Mouse (Mus musculus) thymus, postnatal 25 days (tissue): ENCODE data around the gene Ift172.
"Not testable (repeated sequence)": the region's sequence is repeated elsewhere in the genome, so short reads cannot be mapped to it uniquely, and the experiment has no call there.

Experiments used
- DNase-seq: peaks from one replicate; pipeline ENCODE4 v3.0.0; 2022

Ift172 gene

DNA sequence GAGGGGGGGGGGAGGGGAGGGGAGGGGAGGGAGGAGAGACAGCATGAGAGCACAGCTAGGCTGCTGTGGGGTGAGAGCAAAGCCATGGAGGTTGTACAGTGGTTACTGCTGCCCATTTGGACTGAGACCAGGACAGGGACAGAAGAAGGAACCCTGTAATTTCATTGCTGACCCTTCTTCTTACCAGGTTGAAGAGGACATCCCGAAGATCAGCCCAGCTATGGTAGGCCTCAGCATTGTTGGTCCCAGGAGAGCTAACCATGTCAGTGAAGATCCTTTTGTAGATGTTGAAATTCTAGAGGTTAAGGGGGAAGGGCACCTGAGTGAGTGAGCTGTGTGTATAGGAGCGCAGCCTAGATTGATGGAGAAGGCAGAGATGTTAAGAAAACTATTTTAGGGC, 35.5 kb downstream of the Ift172 start:
- DNase-seq, result no peak

DNA sequence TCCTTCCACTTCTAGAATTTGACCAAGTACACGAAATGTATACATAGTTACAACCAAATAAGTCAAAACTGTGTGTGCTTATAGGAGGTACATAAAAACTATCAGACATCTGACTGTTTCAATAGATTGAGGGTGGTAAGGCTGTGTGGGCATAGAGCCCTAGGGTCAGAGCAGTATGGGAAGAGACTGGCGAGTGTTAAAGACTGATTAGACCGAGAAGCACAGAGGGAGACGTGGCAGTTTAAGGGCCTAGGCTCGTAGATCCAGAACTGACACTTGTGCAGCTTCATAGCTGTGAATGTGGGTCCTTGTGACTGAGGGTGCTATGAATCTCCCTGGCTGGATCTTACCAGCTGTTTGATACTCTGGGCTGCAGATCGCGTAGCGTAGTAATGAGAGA, 36.0 kb downstream of the Ift172 start:
- no peak for DNase-seq

DNA sequence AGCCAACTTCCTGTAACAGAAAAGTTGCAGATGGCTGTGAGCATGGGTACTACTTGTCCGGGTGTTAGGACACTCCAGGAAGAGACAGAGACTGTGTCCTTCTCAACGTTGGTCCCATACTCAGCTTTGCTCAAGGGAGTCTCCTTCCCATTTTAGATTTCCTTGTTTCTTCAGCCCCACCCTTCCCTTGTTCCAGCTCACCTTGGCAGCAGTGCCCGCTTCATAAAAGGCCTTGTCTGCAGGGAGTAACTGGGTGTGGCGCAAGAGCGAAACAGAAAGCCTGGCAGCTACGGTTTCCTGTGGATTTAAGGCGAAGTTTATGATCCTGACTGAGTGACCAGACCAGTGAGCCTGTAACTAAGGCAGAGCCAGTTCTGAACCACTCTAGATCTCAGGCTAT, 36.5 kb downstream of the Ift172 start:
- no peak for DNase-seq

DNA sequence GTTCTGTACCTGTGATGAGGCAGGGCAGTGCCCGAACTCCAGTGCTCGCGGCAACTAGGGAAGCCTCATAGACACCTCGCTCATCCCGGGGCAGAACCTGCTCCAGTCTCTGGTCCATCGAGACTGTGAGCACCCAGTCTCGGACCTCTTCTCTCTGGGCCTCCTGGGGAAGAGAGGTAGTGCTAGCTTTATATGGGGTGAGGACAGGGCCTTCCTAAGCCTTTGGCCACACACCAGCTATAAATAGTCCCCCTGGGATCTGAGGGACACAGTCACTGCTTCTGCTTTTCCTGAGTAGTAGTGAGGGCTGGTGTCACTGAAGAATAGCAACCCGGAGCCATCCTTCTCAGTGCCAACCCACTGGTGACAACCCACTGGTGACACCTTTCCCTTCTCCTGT, 37.1 kb downstream of the Ift172 start:
- DNase-seq, result no peak

DNA sequence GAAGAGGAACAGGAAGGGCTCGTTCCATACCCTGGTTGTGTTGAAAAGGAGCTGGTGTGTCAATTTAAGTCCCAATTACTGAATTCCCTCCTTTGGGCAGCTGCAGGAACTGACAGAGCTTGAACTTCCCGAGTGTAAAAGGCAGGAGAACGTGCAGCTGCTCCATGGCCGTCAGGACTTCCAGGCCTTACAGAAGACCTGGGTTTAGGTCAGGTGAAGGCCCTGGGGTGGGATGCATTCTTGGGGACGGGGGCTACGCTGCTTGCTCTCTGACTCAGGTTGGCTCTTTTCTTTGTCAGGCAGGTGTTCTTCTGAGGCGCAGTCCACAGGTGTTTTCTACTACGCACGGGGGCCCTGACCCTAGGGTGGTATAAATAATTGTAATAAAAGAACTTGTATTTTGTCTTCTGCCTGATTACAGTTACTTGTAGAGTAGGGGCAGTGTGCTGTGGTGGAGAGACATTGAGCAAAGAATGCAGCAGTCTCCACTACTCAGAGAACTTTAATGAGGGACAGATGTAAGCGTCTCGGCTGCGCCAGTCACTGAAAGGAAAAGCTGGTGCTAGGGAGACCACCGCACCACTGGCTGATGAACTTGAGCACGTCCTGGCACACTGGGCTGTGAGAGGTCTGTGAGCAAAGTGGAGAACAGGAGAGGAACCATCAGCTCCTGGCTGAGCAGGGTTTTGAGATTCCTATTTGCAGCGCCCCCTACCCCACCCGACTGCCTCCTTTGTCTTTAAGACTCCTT, 37.9 kb downstream of the Ift172 start:
- DNase-seq, result no peak

DNA sequence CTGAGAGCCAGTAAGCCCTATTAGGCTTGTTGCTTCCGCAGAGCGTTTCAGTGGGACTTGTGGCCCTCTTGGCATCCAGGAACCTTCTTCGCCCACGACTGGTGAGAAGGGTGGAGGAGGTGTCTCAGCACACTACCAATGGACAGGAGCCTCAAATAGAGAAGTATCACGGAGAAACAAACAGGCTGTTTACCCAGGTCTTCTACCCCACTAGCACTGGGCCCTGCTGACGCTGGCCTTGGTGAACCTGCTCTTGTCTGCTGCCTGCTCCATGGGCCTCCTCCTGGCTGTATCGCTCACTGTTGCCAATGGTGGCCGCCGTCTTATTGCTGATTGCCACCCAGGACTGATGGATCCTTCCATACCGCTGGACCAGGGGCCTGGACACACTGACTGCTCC, 38.8 kb downstream of the Ift172 start:
- DNase-seq, result no peak

DNA sequence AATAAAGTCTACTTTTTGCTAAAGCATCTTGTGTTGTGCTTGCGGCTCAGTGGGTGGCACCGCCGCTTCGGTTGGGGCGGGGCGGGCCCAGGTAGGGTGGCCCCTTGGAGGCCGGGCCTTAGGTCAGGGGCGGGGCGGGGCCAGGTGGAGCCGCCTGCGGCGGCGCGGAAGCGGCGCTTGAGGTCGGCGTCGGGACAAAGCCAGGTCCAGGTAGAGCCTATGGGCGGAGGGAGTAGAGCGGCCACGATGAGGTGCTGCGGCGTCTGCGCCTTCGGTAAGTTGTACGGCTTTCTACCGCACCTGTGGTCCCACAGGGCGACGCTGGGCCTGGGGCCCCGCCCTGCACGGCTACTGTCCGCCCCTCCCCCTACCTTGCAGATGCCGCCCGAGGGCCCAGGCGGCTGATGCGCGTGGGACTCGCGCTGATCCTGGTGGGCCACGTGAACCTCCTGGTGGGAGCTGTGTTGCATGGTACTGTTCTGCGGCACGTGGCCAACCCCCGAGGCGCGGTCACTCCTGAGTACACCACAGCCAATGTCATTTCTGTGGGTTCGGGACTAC, 39.3 kb downstream of the Ift172 start, which contains the start of gene Krtcap3:
Gene Krtcap3, plus strand, starts transcription at position 151 of the 561 bp plus-strand sequence.
- DNase-seq, result peak; percentile 24

DNA sequence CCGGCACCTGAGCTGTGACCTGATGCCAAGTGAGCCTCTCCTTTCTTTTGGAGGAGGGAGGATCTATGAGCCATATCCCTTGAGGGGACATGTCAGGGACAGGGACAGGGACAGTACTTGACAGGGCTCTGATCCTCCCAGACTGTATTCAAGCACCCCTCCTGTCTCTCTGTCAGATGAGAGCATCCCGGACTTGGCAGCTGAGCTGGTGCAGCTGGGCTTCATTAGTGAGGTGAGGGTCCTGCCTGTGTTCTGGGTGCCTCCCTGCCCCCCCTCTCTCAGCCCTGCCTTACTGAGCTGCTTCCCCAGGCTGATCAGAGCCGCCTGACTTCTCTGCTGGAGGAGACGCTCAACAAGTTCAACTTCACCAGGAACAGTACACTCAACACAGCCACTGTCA, 40.2 kb downstream of the Ift172 start:
- no peak for DNase-seq

DNA sequence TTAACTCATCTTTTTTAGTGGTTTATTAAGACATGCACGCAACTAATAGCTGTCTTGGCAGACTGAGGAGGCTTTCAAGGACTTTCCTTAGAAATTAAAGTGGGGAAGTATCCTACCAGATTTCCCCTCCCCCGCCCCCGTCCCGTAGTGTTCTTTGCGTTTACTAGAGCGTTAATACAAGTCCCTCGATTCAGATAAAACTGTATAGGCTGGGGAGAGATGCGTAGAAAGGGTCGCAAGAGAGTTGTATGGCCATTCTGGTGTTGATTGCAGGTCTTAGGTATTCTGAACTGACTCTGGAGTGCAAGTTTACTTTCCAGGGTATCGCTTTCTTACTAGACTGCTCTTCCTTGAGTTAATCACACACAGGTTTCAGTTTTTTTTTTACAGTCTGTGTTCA, 48.7 kb downstream of the Ift172 start:
- DNase-seq, result no peak

DNA sequence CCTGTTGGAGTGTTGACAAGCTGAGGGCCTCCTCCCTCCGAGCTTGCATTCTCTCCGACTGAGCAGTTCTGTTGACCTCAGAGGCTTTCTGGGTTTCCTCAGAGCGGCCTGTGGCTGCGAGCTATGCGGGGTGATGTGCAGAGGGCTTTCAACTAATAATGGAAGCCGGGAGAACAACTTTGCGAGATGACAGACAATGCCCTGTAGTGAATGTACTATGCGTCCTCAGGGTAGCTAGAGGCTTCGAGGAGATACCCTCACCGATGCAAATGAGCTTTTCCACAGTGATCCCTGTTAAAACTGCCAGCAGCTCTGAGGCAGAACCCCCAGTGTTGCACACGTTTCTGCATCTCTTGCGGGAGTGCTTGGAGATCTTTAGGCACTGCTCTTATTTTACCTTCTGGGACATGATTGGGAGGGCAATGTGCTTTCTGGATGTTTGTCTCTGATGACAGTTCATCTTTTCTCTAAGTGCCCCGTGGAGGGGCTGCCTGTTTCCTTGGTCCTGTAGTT, 49.3 kb downstream of the Ift172 start:
- DNase-seq, result no peak

DNA sequence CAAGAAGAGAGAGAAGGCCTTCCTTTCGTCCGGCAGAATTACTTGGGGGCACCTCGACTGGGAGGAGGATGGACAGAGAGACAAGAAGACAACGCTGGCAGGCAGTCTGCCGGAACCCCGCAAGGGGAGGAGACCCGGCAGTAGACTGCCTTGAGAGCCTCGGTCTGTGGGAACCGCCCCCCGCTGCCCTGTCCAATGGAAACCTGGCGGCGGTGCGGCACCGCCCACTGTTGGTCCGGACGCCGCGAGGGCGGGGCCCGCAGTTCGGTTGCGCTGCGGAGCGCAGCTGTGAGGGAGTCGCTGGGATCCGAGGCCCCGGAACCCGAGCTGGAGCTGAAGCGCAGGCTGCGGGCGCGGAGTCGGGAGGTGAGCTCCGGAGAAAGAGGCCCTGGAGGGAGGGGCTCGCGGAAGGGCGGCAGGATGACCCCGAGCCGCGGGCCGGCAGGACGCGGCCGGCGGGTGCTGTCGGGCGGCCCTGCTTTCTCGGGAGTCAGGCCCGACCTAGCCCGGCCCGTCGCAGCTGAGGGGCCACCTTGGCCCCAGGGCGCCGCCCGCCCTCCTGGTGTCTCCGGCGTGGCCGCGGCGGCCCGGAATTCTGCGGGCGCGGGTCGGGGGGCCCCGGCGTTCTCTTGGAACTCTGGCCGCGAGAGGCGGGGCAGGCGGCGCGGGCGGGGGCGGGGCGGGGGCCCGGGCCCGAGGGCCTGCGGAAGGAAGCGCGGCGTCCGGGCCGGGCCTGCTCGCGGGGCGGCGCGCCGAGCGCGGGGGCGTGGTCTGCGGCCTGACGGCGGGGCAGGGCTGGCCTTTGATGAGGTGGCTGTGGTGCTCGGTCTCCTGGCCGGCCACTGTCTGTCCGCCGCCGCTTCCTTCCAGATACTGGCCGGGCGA, 50.0 kb downstream of the Ift172 start, which contains the start of the genes Nrbp1 and Gm9970:
Gene Nrbp1, plus strand, starts transcription at position 228 of the 885 bp plus-strand sequence.
Gene Gm9970, minus strand, starts transcription at position 596 of the 885 bp plus-strand sequence.
- DNase-seq, result peak; percentile 96

DNA sequence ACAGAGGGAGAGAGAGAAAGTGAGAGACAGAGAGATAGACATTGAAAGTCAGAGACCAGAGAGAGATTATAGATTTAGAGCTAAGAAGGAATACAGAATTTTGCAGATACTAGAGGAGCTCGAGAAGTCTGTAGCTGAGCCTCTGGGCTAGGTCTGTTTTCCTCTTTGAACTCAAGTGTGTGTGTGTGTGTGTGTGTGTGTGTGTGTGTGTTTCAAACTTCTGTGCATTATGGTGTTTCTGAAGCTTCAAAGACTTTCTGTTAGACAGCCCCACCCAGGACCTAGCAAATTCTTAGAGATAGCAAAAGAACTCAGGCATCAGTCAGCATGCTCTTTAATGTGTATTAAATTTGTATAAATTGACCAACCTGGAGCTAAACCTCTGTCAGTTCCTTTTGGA, 64.3 kb downstream of the Ift172 start:
- no peak for DNase-seq

DNA sequence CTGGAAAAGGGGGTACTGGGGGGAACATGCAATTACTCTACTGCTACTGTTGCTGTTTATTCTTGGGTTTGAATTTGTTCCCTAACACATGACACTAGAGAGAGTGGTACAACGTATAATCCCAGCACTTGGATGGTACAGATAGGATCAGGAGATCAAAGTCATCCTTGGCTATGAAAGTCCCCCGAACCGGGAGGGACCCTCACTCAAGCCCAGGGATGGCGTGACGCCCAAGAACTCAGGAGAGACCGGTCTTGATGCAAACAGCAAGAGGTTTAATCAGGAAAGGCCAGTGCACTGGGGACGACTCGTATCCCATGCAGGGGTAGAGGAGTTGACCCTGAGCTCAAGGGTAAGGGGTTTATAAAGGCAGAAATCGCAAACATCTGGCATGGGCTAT, 68.2 kb downstream of the Ift172 start:
- DNase-seq, result no peak

DNA sequence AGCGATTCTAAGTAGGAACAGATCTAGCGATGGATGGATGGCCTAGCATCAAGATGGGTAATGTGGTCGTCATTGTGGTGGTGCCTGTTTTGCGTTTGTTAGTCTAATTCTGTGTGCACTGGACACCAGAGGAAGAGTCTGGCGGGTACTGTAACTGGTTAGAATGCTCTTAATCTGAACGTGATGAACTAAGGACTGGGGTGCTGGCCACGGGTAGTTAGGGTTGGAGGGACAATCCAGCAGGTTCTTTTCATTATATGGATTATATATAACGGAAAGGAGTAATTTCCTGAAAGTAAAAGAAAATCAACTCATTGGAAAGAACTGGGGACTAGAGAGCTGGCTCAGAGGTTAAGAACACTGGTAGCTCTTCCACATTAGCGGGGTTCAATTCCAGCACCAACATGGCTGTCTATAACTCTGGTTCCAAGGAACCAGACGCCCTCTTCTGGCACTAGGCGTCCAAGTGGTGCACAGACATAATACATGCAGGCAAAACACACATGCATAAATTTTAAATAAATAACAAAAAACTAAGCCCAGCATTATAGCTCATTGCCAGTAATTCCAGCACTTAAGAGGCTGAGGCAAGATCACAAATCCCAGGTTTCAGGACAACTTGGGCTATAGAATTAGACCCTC, 69.5 kb downstream of the Ift172 start:
- DNase-seq, result peak; percentile 47

DNA sequence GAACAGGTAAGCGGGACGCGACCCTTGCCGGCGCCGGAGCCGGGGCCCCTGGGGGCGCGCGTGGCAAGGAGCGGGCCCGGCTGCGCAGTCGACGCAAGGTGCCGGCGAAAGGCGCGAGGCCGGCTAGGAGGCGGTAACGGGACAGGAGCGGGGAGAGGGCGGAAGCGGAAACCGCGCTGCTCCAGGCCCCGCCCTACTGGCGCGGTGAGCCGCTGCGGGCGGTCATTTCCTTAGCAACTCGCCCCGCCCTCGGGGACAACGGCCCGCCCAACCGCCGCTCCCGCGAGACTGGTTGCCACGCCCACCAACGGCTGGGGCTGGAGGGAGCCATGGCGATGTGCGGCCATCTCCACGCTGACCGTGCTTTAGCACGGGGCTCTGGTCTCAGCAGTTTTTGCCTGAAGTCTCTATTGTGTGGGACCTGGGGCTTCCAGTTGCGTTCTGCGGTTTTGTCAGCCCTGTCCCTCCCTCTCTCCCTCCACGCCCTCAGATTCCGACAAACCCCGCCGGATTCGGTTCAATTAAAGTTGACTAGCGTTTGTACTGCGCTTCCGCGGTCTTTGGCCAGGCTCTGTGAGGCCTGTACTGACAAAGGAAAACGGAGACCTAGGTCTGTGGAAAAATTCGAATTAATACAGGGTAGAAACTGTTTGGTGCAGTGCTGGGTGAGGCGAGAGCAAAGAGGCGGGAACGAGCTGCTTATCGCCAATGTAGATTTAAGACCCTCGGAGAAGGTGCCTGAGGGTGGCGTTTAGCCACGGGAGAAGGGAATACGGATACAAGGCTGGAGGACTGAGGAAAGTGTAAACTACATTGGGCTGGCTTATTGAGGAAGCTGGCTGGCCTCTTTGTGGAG, 70.2 kb downstream of the Ift172 start, which contains the start of gene Ppm1g:
Gene Ppm1g, minus strand, starts transcription at position 240 of the 856 bp plus-strand sequence.
- peak; percentile 98 for DNase-seq

DNA sequence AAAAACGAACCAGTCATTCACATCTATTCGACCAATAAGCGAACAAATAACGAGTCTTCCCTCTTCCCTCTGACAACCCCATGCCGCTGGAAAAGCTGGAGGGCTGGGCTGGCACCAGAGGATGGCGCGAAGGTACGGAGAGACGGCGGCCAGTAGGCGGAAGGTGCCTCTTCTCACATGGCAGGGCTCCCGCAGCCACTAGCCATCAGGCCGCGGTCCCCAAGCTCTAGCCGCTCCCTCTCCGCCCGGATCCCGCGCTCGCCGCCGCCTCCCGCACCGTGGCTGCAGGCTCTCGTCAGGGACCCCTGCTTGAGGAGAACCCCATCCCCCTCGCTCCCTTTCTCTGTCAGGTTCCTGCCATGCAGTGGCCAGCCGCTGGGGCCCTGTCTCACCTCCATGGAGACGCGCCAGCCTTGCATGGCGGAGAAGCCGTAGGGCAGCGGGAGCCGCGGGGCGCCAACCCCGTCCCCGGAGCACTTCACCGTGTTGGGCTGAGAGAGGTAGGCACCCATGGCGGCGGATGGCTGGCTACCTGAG, 70.9 kb downstream of the Ift172 start:
- no peak for DNase-seq

DNA sequence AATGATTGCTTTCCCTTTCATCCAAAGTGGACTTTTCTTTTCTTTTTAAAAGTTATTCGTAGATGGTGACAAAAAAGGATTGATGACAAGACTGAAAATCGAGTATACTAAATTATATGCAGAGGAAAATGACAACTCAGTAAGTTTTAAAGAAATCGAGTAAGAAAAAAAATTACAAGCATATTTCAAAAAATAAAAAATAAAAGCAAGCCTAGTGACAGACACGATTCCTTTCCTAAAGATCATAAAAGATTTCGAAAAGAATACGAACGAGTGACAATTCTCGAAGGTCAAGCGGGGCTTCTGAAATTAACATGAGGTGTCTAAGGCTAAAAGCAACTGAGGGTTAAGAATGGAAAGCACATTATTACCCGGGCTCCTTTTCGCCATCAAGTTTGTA, 71.4 kb downstream of the Ift172 start:
- no peak for DNase-seq

DNA sequence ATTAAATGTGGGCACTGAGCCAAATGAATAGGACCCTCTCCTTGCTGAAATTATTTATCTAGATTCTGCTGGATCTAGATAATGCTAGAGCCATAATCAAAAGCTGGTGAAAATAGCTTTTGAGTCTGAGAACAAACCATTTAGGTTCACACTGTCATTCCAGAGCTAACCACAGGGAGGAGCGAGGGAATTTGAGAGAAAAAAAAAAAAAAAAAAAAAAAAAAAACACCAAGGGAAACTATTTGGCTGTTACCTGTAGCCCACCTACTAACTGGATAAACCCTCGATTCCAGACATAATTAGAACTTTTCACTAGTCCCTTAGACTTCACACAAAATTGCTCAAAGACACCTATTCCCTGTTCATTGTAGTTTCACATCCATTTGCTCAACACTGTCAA, 71.8 kb downstream of the Ift172 start:
- no peak for DNase-seq

DNA sequence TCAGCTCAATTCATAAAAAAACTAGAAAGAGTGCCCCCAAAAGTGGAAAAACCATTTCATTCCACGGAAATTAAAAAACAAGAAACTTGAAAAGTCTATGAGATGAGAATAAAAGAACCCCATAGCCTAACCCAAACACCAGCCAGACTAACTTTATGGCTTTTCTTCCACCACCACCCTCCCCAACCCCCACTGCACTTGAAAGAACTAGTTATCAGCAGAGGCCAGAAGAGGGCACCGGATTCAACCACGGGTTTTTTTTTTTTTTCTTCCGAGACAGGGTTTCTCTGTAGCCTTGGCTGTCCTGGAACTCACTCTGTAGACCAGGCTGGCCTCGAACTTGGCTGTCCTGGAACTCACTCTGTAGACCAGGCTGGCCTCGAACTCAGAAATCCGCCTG, 72.6 kb downstream of the Ift172 start:
- DNase-seq, result no peak

DNA sequence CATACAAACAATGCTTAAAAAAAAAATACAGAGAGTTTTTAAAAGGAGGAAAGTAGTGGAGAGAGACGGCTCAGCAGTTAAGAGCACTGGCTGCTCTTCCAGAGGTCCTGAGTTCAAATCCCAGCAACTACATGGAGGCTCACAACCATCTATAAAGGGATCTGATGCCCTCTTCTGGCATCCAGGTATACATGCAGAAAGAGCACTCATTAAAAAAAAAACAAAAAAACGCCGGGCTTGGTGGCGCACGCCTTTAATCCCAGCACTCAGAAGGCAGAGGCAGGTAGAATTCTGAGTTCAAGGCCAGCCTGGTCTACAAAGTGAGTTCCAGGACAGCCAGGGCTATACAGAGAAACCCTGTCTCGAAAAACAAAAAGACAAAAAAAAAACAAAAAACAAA, 74.4 kb downstream of the Ift172 start:
- not testable (repeated sequence) for DNase-seq

DNA sequence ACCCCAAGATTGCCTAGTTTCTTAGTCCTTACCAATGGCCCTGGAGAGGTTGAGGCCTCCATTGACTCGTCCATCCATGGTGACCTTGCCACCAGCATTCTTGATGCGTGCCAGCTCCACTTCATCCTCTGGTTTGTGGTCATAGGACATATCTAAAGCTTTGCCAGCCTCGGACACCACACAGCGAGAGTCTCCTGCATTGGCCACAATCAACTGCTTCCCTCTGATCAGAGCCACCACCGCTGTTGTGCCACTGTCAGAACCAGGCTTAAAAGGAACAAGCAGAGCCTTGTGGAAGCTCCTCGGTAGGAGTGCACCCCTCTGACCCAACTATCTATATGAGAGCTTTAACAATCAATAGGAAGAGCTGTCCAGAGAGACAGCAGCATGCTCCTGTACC, 86.5 kb downstream of the Ift172 start:
- no peak for DNase-seq

DNA sequence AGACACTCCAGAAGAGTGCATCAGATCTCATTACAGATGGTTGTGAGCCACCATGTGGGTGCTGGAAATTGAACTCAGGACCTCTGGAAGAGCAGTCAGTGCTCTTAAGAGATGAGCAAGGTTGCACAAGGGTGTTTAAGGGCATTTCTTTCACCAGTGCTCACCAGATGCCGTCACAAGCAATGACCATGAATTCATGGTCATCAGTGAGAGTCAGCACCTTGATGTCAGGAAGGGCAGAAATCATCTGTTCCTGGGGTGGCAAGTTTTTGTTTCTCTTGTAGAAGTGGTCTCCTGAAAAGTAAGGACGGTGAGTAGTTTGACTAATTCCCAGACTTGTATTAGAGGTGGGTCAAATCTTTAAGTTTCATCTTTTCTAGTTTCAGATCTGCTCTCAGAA, 87.0 kb downstream of the Ift172 start:
- no peak for DNase-seq
